Mouse (Mus musculus): ENCODE data around the gene Gga3.

- TF ChIP-seq CTCF (IDR thresholded peaks at IDR 0.05; ENCODE audit: low read depth, low read length) (no peak), EP300 (IDR thresholded peaks at IDR 0.05; ENCODE audit: insufficient read depth, low read depth, low read length) (no peak), POLR2A (IDR thresholded peaks at IDR 0.05; ENCODE audit: insufficient read depth, low read length) (no peak)
These were observed 19.3 kb downstream of the Gga3 start for GRCm38 (mm10) chr11:115584376-115585073.

All from ES-Bruce4 (cell line).